Mouse (Mus musculus) myocyte (in vitro differentiated cells): Measurements from ENCODE around the gene Rffl. TPM values are rescaled to one million over a fixed set of nuclear protein-coding genes. Genes with fewer than 3 reads are reported as not detected.
A peak's percentile ranks its signal among the peaks of the same experiment; 100 is the strongest.

Experiments used
- H3K27me3 ChIP-seq: one replicate; pipeline ENCODE4 v1.6.1; 2011; ENCODE audit not compliant: control insufficient read depth, insufficient read depth, insufficient read length
- H3K36me3 ChIP-seq: one replicate; pipeline ENCODE4 v1.6.1; 2011; ENCODE audit not compliant: control insufficient read depth, insufficient read depth
- H3K4me2 ChIP-seq: one replicate; pipeline ENCODE4 v1.6.1; 2011; ENCODE audit warnings: low read depth, control low read depth
- H3K4me3 ChIP-seq: one replicate; pipeline ENCODE4 v1.5.1; 2011; ENCODE audit warnings: mild to moderate bottlenecking, control low read depth, moderate library complexity
- H3K79me2 ChIP-seq: one replicate; pipeline ENCODE4 v1.6.1; 2011; ENCODE audit not compliant: control insufficient read depth, insufficient read depth
- H3ac ChIP-seq: one replicate; pipeline ENCODE4 v1.6.1; 2011; ENCODE audit not compliant: control insufficient read depth, insufficient read length
- CEBPB ChIP-seq: IDR thresholded peaks from 2 replicates; pipeline ENCODE4 v1.6.1; 2011; ENCODE audit warnings: mild to moderate bottlenecking, moderate library complexity; ENCODE audit not compliant: poor library complexity, insufficient read depth, severe bottlenecking
- E2F4 ChIP-seq: IDR thresholded peaks from one replicate; pipeline ENCODE4 v1.6.1; 2011; ENCODE audit warnings: mild to moderate bottlenecking, control low read depth, moderate library complexity; ENCODE audit not compliant: insufficient read depth
- MAX ChIP-seq: IDR thresholded peaks from one replicate; pipeline ENCODE4 v1.6.1; 2011; ENCODE audit warnings: low read depth, mild to moderate bottlenecking, control low read depth
- MYOD1 ChIP-seq, 3 experiments: IDR thresholded peaks; one replicate each; pipeline ENCODE4 v1.6.1; 2011; ENCODE audit warnings: control low read depth in 2 of 3, low read depth in 2 of 3, mild to moderate bottlenecking in 2 of 3, moderate library complexity in 1 of 3; ENCODE audit not compliant: insufficient read length in 2 of 3, control insufficient read depth in 1 of 3
- MYOG ChIP-seq, 3 experiments: IDR thresholded peaks; one replicate each; pipeline ENCODE4 v1.6.1; 2011; ENCODE audit warnings: control low read depth in 2 of 3, low read depth in 2 of 3, mild to moderate bottlenecking in 2 of 3; ENCODE audit not compliant: insufficient read length in 2 of 3, control insufficient read depth in 1 of 3, insufficient read depth in 1 of 3
- POLR2A ChIP-seq: IDR thresholded peaks from one replicate; pipeline ENCODE4 v1.6.1; 2011; ENCODE audit warnings: low read depth, mild to moderate bottlenecking, control low read depth, moderate library complexity; ENCODE audit not compliant: insufficient read length
- POLR2AphosphoS2 ChIP-seq: IDR thresholded peaks from one replicate; pipeline ENCODE4 v1.6.1; 2011; ENCODE audit warnings: low read depth, control low read depth; ENCODE audit not compliant: insufficient read length
- REST ChIP-seq: IDR thresholded peaks from one replicate; pipeline ENCODE4 v1.6.1; 2011; ENCODE audit warnings: mild to moderate bottlenecking, control low read depth, moderate library complexity; ENCODE audit not compliant: insufficient read depth, insufficient read length
- SRF ChIP-seq: IDR thresholded peaks from one replicate; pipeline ENCODE4 v1.6.1; 2011; ENCODE audit warnings: low read depth; ENCODE audit not compliant: control insufficient read depth, insufficient read length
- TCF12 ChIP-seq: IDR thresholded peaks from one replicate; pipeline ENCODE4 v1.6.1; 2011; ENCODE audit warnings: mild to moderate bottlenecking, control low read depth; ENCODE audit not compliant: poor library complexity, insufficient read depth, severe bottlenecking
- TCF3 ChIP-seq: IDR thresholded peaks from one replicate; pipeline ENCODE4 v1.6.1; 2011; ENCODE audit warnings: low read depth, control low read depth; ENCODE audit not compliant: insufficient read length
- USF1 ChIP-seq: IDR thresholded peaks from one replicate; pipeline ENCODE4 v1.6.1; 2011; ENCODE audit warnings: low read depth, mild to moderate bottlenecking, control low read depth, moderate library complexity
- polyA plus RNA-seq: library from polyadenylated mRNA; unstranded; fragments of >200 nt; fragmentation: generic; extraction: Trizol; gene quantifications from one replicate; pipeline ENCODE4 v1.2.1, GENCODE M21; 2012; ENCODE audit warnings: missing spikeins

Rffl gene
- polyA plus RNA-seq, 1 experiment, result 1.8 TPM

DNA sequence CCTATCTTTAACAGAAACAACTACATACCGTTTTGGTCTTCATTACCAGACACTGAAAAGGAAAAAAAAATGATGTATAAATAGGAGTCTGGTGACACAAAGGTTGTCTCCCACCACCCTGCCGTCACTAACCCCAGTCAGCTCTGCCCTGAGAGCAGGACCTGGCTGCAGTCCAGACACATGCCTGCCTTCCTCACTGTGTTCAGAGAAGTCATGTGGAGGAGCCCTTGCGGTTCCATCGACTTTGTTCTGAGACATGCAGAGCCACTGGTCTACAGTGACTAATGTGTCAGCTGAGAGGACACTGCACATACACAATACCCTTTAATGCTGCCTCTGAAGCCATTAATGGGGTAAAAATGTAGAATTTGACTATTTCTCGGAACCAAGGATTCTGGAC is 62.5 kb downstream of the Rffl start:
- no peaks in the 10 kb centered on the region for H3K36me3 ChIP-seq
- no peaks in the 10 kb centered on the region for H3K27me3 ChIP-seq
- H3ac ChIP-seq, result no peak overlapping the region
- no peaks in the 10 kb centered on the region for H3K79me2 ChIP-seq
- no peak overlapping the region for H3K4me3 ChIP-seq
- TF ChIP-seq POLR2AphosphoS2 (no peak), POLR2A (no peak), CEBPB (no peak), E2F4 (no peak), TCF3 (no peak)
- no peak overlapping the region for H3K4me2 ChIP-seq

DNA sequence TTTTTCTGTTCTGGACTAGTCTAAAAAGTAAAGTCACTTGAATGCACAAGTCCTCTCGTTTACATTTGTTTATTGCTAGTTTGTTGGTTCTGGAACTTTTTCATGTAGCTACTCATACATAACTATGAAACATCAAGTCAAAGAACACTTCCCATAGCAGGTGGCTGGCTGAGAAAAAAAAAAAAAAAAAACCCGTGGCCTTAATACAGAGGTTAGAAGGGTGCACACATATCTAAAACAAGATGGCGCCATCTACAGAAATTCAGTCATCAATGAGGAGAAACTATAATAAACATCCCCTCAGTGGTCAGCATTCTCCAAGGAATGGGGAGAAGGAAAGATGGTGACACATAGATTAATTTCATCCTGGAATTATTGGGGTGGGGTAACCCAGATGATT is 63.6 kb downstream of the Rffl start:
- H3ac ChIP-seq, result no peak overlapping the region
- H3K27me3 ChIP-seq, result no peaks in the 10 kb centered on the region
- TF ChIP-seq SRF, result no peak
- TF ChIP-seq USF1, result no peak
- no peak for TF ChIP-seq MYOG (IDR thresholded peaks at IDR 0.05; ENCODE audit: control insufficient read depth in 1 of 3, insufficient read depth in 1 of 3, insufficient read length in 2 of 3, low read depth in 2 of 3)
- TF ChIP-seq CEBPB, result no peak
- TF ChIP-seq POLR2AphosphoS2, result no peak
- no peak for TF ChIP-seq E2F4
- no peak for TF ChIP-seq MAX
- TF ChIP-seq REST, result no peak
- TF ChIP-seq TCF12, result no peak
- TF ChIP-seq MYOD1 (IDR thresholded peaks at IDR 0.05; ENCODE audit: control insufficient read depth in 1 of 3, insufficient read length in 2 of 3, low read depth in 2 of 3), result no peak
- no peak for TF ChIP-seq TCF3
- no peak for TF ChIP-seq POLR2A
- peaks cover 9% of the 10 kb centered on the region for H3K36me3 ChIP-seq
- H3K79me2 ChIP-seq, result no peaks in the 10 kb centered on the region
- no peak overlapping the region for H3K4me3 ChIP-seq
- H3K4me2 ChIP-seq, result no peak overlapping the region

DNA sequence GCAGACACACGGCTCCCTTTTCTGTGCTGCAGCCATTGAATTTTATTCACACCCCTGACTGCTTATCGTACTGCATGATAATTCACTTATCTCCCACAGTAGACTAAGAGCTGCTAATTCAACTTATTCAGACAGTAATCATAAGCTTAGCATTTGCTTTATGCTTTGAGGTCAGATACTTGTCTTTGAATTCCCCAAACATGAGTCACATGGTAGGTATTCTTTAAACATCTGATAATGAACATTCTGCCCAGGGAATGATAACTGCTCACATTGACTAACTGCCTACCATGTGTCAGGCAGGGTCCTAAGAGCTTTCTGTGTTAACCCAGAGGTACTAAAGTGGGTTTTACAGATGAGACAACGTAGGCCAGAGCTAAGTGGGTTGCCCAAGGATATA is 64.4 kb downstream of the Rffl start:
- no peak for TF ChIP-seq MYOD1 (IDR thresholded peaks at IDR 0.05; ENCODE audit: control insufficient read depth in 1 of 3, insufficient read length in 2 of 3, low read depth in 2 of 3)
- no peak for TF ChIP-seq SRF
- TF ChIP-seq TCF3, result no peak
- no peak for TF ChIP-seq POLR2A
- no peak for TF ChIP-seq REST
- no peak for TF ChIP-seq TCF12
- TF ChIP-seq E2F4, result no peak
- TF ChIP-seq MYOG (IDR thresholded peaks at IDR 0.05; ENCODE audit: control insufficient read depth in 1 of 3, insufficient read depth in 1 of 3, insufficient read length in 2 of 3, low read depth in 2 of 3), result no peak
- no peak for TF ChIP-seq MAX
- TF ChIP-seq USF1, result no peak
- no peak for TF ChIP-seq CEBPB
- TF ChIP-seq POLR2AphosphoS2, result no peak
- H3K27me3 ChIP-seq, result no peaks in the 10 kb centered on the region

DNA sequence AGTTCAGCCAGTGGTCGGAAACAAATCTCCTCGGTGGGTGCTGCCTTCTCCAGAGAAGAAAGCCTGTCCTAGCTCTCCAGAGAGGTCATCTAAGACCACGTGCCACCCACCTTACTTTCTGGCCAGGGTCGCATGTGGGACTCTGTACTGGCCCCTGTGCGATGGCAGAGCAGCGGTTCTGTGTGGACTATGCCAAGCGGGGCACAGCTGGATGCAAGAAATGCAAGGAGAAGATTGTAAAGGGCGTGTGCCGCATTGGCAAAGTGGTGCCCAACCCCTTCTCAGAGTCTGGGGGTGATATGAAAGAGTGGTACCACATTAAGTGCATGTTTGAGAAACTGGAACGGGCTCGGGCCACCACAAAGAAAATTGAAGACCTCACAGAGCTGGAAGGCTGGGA is 87.6 kb downstream of the Rffl start:
- peaks cover 22% of the 10 kb centered on the region for H3K79me2 ChIP-seq
- TF ChIP-seq MYOG (IDR thresholded peaks at IDR 0.05; ENCODE audit: control insufficient read depth in 1 of 3, insufficient read depth in 1 of 3, insufficient read length in 2 of 3, low read depth in 2 of 3) (no peak), REST (no peak), POLR2AphosphoS2 (no peak), MAX (no peak), CEBPB (no peak), USF1 (no peak), TCF12 (no peak)
- H3ac ChIP-seq, result no peak overlapping the region
- no peak overlapping the region for H3K4me3 ChIP-seq
- no peak overlapping the region for H3K4me2 ChIP-seq
- H3K27me3 ChIP-seq, result no peaks in the 10 kb centered on the region
- peaks cover 22% of the 10 kb centered on the region for H3K36me3 ChIP-seq

More for the DNA sequence above, 64.4 kb downstream of the Rffl start:
- H3ac ChIP-seq, result no peak overlapping the region
- no peaks in the 10 kb centered on the region for H3K79me2 ChIP-seq
- H3K4me2 ChIP-seq, result no peak overlapping the region
- peaks cover 9% of the 10 kb centered on the region for H3K36me3 ChIP-seq
- H3K4me3 ChIP-seq, result no peak overlapping the region

DNA sequence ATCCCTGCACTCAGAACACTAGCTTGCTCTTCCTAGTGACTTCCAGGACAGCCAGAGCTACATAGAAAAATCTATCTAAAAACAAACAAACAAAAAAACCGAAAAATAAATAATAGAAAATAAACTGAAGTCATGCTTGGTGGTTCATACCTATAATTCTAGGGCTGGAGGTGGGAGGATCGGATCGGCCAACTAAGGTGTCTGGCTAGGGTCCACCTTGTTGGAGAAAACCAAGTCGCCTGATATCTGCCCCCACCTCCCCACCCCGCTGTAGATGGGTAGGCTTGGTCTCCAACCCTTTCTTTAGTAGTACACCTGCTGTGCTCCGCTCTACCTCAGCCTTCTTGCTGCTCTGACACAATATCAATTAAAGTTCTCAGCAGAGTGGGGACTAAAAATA is 88.8 kb downstream of the Rffl start:
- Histone ChIP-seq H3K27me3 (no peaks in the 10 kb centered on the region), H3K36me3 (peaks cover 16% of the 10 kb centered on the region), H3K4me2 (peak overlapping the region; percentile 85), H3K4me3 (peak overlapping the region; percentile 76), H3K79me2 (peaks cover 22% of the 10 kb centered on the region), H3ac (peak overlapping the region; percentile 91)
- no peak for TF ChIP-seq E2F4
- no peak for TF ChIP-seq TCF12
- no peak for TF ChIP-seq TCF3
- no peak for TF ChIP-seq USF1
- TF ChIP-seq CEBPB, result no peak
- no peak for TF ChIP-seq MYOD1 (IDR thresholded peaks at IDR 0.05; ENCODE audit: control insufficient read depth in 1 of 3, insufficient read length in 2 of 3, low read depth in 2 of 3)
- TF ChIP-seq REST, result no peak
- TF ChIP-seq SRF, result no peak
- TF ChIP-seq POLR2A, result no peak
- no peak for TF ChIP-seq MYOG (IDR thresholded peaks at IDR 0.05; ENCODE audit: control insufficient read depth in 1 of 3, insufficient read depth in 1 of 3, insufficient read length in 2 of 3, low read depth in 2 of 3)
- no peak for TF ChIP-seq MAX
- no peak for TF ChIP-seq POLR2AphosphoS2
